Mouse (Mus musculus) erythroblast, embryonic 14.5 days (primary cell): Measurements from ENCODE around the gene Abcg8. TPM values are rescaled to one million over a fixed set of nuclear protein-coding genes. Genes with fewer than 3 reads are reported as not detected.

Source experiments
- H3K27me3 ChIP-seq: 2 replicates; pipeline ENCODE4 v1.6.1; 2012; ENCODE audit warnings: inconsistent platforms; ENCODE audit not compliant: control insufficient read depth
- H3K36me3 ChIP-seq: 2 replicates; pipeline ENCODE4 v1.6.1; 2012; ENCODE audit warnings: mild to moderate bottlenecking, inconsistent platforms; ENCODE audit not compliant: control insufficient read depth
- H3K4me1 ChIP-seq: 2 replicates; pipeline ENCODE4 v1.6.1; 2012; ENCODE audit warnings: inconsistent platforms; ENCODE audit not compliant: control insufficient read depth
- H3K4me3 ChIP-seq: replicated peaks from 2 replicates; pipeline ENCODE3; 2012; ENCODE audit warnings: moderate library complexity, mild to moderate bottlenecking, inconsistent platforms
- H3K9me3 ChIP-seq: 2 replicates; pipeline ENCODE4 v1.6.1; 2012; ENCODE audit warnings: low read length, inconsistent platforms, mixed read lengths; ENCODE audit not compliant: control insufficient read depth
- GATA1 ChIP-seq: IDR thresholded peaks from 2 replicates; pipeline ENCODE4 v1.6.1; 2012; ENCODE audit warnings: low read length, inconsistent platforms, mixed read lengths
- TAL1 ChIP-seq: IDR thresholded peaks from 3 replicates; pipeline ENCODE4 v1.6.1; 2012; ENCODE audit warnings: low read length, inconsistent platforms, mixed read lengths
- polyA plus RNA-seq: library from polyadenylated mRNA; stranded (reverse); fragments of >175 nt; gene quantifications from 2 replicates; pipeline ENCODE4 v1.2.3, GENCODE M21; 2012

Abcg8 gene
- polyA plus RNA-seq, 1 experiment: not detected

GRCm38 (mm10) chr17:84738073-84738797 lies 62.1 kb downstream of the Abcg8 start:
- no peaks in the 10 kb centered on the region for H3K9me3 ChIP-seq
- H3K4me3 ChIP-seq: no peak overlapping the region
- H3K4me1 ChIP-seq: peaks cover 4% of the 10 kb centered on the region
- no peak for TF ChIP-seq TAL1
- TF ChIP-seq GATA1: no peak
- no peaks in the 10 kb centered on the region for H3K27me3 ChIP-seq
- peaks cover 48% of the 10 kb centered on the region for H3K36me3 ChIP-seq

GRCm38 (mm10) chr17:84744256-84744655 lies 68.2 kb downstream of the Abcg8 start:
- H3K4me3 ChIP-seq: no peak overlapping the region
- H3K36me3 ChIP-seq: peaks cover 53% of the 10 kb centered on the region
- H3K9me3 ChIP-seq: no peaks in the 10 kb centered on the region
- no peaks in the 10 kb centered on the region; the same call in 1 of the 2 replicates for H3K4me1 ChIP-seq
- no peaks in the 10 kb centered on the region for H3K27me3 ChIP-seq
- TF ChIP-seq GATA1 (no peak), TAL1 (no peak)

- Histone ChIP-seq H3K4me1 (no peaks in the 10 kb centered on the region; the same call in 1 of the 2 replicates), H3K4me3 (no peak overlapping the region), H3K9me3 (no peaks in the 10 kb centered on the region), H3K36me3 (peaks cover 56% of the 10 kb centered on the region), H3K27me3 (no peaks in the 10 kb centered on the region)
- TF ChIP-seq TAL1 (no peak), GATA1 (no peak)
Observed at GRCm38 (mm10) chr17:84745001-84745400, 68.9 kb downstream of the Abcg8 start.

GRCm38 (mm10) chr17:84747212-84747611 lies 71.1 kb downstream of the Abcg8 start:
- H3K4me1 ChIP-seq: no peaks in the 10 kb centered on the region; the same call in 1 of the 2 replicates
- H3K9me3 ChIP-seq: no peaks in the 10 kb centered on the region
- H3K36me3 ChIP-seq: peaks cover 70% of the 10 kb centered on the region
- no peak overlapping the region for H3K4me3 ChIP-seq
- H3K27me3 ChIP-seq: no peaks in the 10 kb centered on the region
- TF ChIP-seq TAL1: no peak

GRCm38 (mm10) chr17:84748152-84748682 lies 72.1 kb downstream of the Abcg8 start:
- peaks cover 76% of the 10 kb centered on the region for H3K36me3 ChIP-seq

GRCm38 (mm10) chr17:84749297-84749696 lies 73.2 kb downstream of the Abcg8 start:
- H3K4me3 ChIP-seq: no peak overlapping the region
- no peaks in the 10 kb centered on the region for H3K9me3 ChIP-seq
- peaks cover 80% of the 10 kb centered on the region for H3K36me3 ChIP-seq
- no peaks in the 10 kb centered on the region for H3K27me3 ChIP-seq
- no peaks in the 10 kb centered on the region; the same call in 1 of the 2 replicates for H3K4me1 ChIP-seq
- TF ChIP-seq TAL1: no peak

More at GRCm38 (mm10) chr17:84748152-84748682, 72.1 kb downstream of the Abcg8 start:
- TF ChIP-seq GATA1 (no peak), TAL1 (no peak)
- no peaks in the 10 kb centered on the region for H3K27me3 ChIP-seq
- H3K9me3 ChIP-seq: no peaks in the 10 kb centered on the region
- H3K4me3 ChIP-seq: no peak overlapping the region
- no peaks in the 10 kb centered on the region; the same call in 1 of the 2 replicates for H3K4me1 ChIP-seq

Other genes with a start within 250 kb of the Abcg8 start
- 0.08 TPM in 2 replicates for gene Thada, start 210.1 kb upstream of the Abcg8 start, polyA plus RNA-seq
- gene Plekhh2, start 164.4 kb upstream of the Abcg8 start, polyA plus RNA-seq: not detected in 2 replicates
- not detected in 2 replicates for gene Dync2li1, start 49.8 kb upstream of the Abcg8 start, polyA plus RNA-seq
- not detected in 2 replicates for gene Abcg5, start 6.7 kb downstream of the Abcg8 start, polyA plus RNA-seq
- 0.26 and 0.31 TPM in 2 replicates for gene Lrpprc, start 114.5 kb downstream of the Abcg8 start, polyA plus RNA-seq